Mouse (Mus musculus) kidney, embryonic 14.5 days (tissue): ENCODE results near the gene Ddb1. TPM values are rescaled to one million over a fixed set of nuclear protein-coding genes. Genes with fewer than 3 reads are reported as not detected.

ENCODE experiments used
- ATAC-seq: fragments of 200-750 bp; cut with Nextera tagmentation; 2 replicates; pipeline ENCODE4 v1.8.0; 2017; ENCODE audit warnings: moderate number of reproducible peaks, mild to moderate bottlenecking, moderate TSS enrichment, moderate library complexity; ENCODE audit not compliant: low FRiP score, low TSS enrichment
- H3K27ac ChIP-seq: fragments of 300-500 bp; sonication (generic); 2 replicates; pipeline ENCODE4 v1.5.1; 2014; ENCODE audit warnings: low read depth, mild to moderate bottlenecking, low read length, moderate library complexity, mixed read lengths
- H3K27me3 ChIP-seq: fragments of 300-500 bp; sonication (generic); 2 replicates; pipeline ENCODE4 v1.6.1; 2014; ENCODE audit warnings: mild to moderate bottlenecking, low read length; ENCODE audit not compliant: control insufficient read depth, insufficient read depth
- H3K36me3 ChIP-seq: fragments of 300-500 bp; sonication (generic); 2 replicates; pipeline ENCODE4 v1.6.1; 2014; ENCODE audit warnings: low read length, mixed read lengths; ENCODE audit not compliant: control insufficient read depth, insufficient read depth
- H3K4me1 ChIP-seq: fragments of 300-500 bp; sonication (generic); 2 replicates; pipeline ENCODE4 v1.6.1; 2014; ENCODE audit warnings: low read length, mixed read lengths; ENCODE audit not compliant: control insufficient read depth, insufficient read depth
- H3K4me2 ChIP-seq: fragments of 300-500 bp; sonication (generic); replicated peaks from 2 replicates; pipeline ENCODE4 v1.6.1; 2014; ENCODE audit warnings: low read depth, mild to moderate bottlenecking, low read length
- H3K4me3 ChIP-seq: fragments of 300-500 bp; sonication (generic); 2 replicates; pipeline ENCODE4 v1.5.1; 2014; ENCODE audit warnings: mild to moderate bottlenecking, low read length
- H3K9ac ChIP-seq: fragments of 300-500 bp; sonication (generic); 2 replicates; pipeline ENCODE4 v1.6.1; 2014; ENCODE audit warnings: low read depth, mild to moderate bottlenecking, low read length, moderate library complexity
- H3K9me3 ChIP-seq: fragments of 300-500 bp; sonication (generic); 2 replicates; pipeline ENCODE4 v1.6.1; 2016; ENCODE audit warnings: low read length; ENCODE audit not compliant: control insufficient read depth
- WGBS: fragments of 180-500 bp; shearing (Covaris S2); extraction: QIAGEN DNeasy Blood & Tissue Kit; methylation state at CpG from one replicate; pipeline ENCODE4 v1.1.7; 2014; 5-methylcytosine and 5-hydroxymethylcytosine counted together
- polyA plus RNA-seq: library from polyadenylated mRNA; unstranded; fragments of >200 nt; fragmentation: Nextera tagmentation; extraction: Ambion mirVana; gene quantifications from 2 replicates; pipeline ENCODE4 v1.2.1, GENCODE M21; 2014

Gene Ddb1
- polyA plus RNA-seq, 1 experiment from 2014 or later: 353 TPM

- no peak for ATAC-seq
- Histone ChIP-seq H3K27ac (no peak overlapping the region), H3K4me1 (no peaks in the 10 kb centered on the region), H3K36me3 (peaks cover 2% of the 10 kb centered on the region), H3K4me2 (no peak overlapping the region), H3K9me3 (no peaks in the 10 kb centered on the region), H3K27me3 (no peaks in the 10 kb centered on the region), H3K4me3 (no peak overlapping the region), H3K9ac (no peak overlapping the region)
- WGBS: 86% methylated on average over 8 of the region's 8 CpGs
Measured at GRCm38 (mm10) chr19:10587231-10587630, 17.9 kb upstream of the Ddb1 start.

- Histone ChIP-seq H3K9ac (no peak overlapping the region), H3K27ac (no peak overlapping the region), H3K4me1 (no peaks in the 10 kb centered on the region), H3K9me3 (no peaks in the 10 kb centered on the region), H3K4me2 (no peak overlapping the region), H3K27me3 (no peaks in the 10 kb centered on the region), H3K36me3 (peaks cover 9% of the 10 kb centered on the region), H3K4me3 (no peak overlapping the region)
- no peak for ATAC-seq
- WGBS: 73% methylated on average over 5 of the region's 5 CpGs
Measured at GRCm38 (mm10) chr19:10589127-10589857, 15.8 kb upstream of the Ddb1 start.

GRCm38 (mm10) chr19:10590301-10590700 is 14.8 kb upstream of the Ddb1 start:
- peaks cover 19% of the 10 kb centered on the region for H3K36me3 ChIP-seq
- no peaks in the 10 kb centered on the region for H3K27me3 ChIP-seq
- no peak overlapping the region for H3K27ac ChIP-seq
- H3K9ac ChIP-seq: no peak overlapping the region
- no peaks in the 10 kb centered on the region for H3K9me3 ChIP-seq
- H3K4me2 ChIP-seq: no peak overlapping the region
- ATAC-seq: no peak
- no peaks in the 10 kb centered on the region for H3K4me1 ChIP-seq
- 71% methylated on average over 3 of the region's 3 CpGs for WGBS
- H3K4me3 ChIP-seq: no peak overlapping the region

GRCm38 (mm10) chr19:10591659-10592377 is 13.3 kb upstream of the Ddb1 start:
- Histone ChIP-seq H3K4me1 (no peaks in the 10 kb centered on the region), H3K4me2 (no peak overlapping the region), H3K36me3 (peaks cover 20% of the 10 kb centered on the region), H3K9me3 (no peaks in the 10 kb centered on the region), H3K27ac (no peak overlapping the region), H3K9ac (no peak overlapping the region), H3K27me3 (no peaks in the 10 kb centered on the region), H3K4me3 (no peak overlapping the region)
- 92% methylated on average over 6 of the region's 6 CpGs for WGBS
- ATAC-seq: no peak

- Histone ChIP-seq H3K4me1 (0 out of 2 replicates have a peak, but pooled peaks cover 6% of the 10 kb centered on the region), H3K27me3 (no peaks in the 10 kb centered on the region), H3K9ac (no peak overlapping the region), H3K36me3 (peaks cover 20% of the 10 kb centered on the region; the same call in 1 of the 2 replicates), H3K4me2 (no peak overlapping the region), H3K27ac (no peak overlapping the region), H3K4me3 (no peak overlapping the region), H3K9me3 (no peaks in the 10 kb centered on the region)
- no peak for ATAC-seq
- 39% methylated on average over 3 of the region's 3 CpGs for WGBS
Measured at GRCm38 (mm10) chr19:10598188-10598587, 6.9 kb upstream of the Ddb1 start.

DNA sequence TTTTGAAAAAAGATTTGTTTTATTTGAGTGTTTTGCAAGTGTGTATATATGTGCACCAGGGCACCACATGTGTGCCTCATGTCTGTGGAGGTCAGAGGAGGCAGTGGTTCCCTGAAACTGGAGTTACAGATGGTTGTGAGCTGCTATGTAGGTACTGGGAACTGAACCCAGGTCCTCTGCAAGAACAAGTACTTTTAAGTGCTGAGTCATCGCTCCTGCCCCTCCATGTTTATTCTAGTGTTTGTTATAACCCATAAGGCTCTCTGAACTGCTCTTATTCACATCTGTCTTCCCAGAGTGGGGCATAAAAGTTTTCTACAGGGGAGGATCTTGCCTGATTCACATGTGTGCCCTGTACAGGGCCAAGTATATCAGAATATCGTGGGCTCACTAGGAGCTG is 5.5 kb upstream of the Ddb1 start:
- ATAC-seq: no peak
- no peak overlapping the region for H3K27ac ChIP-seq
- 91% methylated on average over 2 of the region's 2 CpGs for WGBS
- no peak overlapping the region for H3K4me2 ChIP-seq
- no peak overlapping the region for H3K9ac ChIP-seq
- peaks cover 16% of the 10 kb centered on the region; the same call in 1 of the 2 replicates for H3K4me1 ChIP-seq
- H3K36me3 ChIP-seq: peaks cover 13% of the 10 kb centered on the region; the same call in 1 of the 2 replicates
- no peaks in the 10 kb centered on the region for H3K27me3 ChIP-seq
- H3K9me3 ChIP-seq: no peaks in the 10 kb centered on the region
- no peak overlapping the region for H3K4me3 ChIP-seq

GRCm38 (mm10) chr19:10602247-10602769 is 2.8 kb upstream of the Ddb1 start:
- Histone ChIP-seq H3K4me3 (peak overlapping the region; percentile 31), H3K36me3 (peaks cover 6% of the 10 kb centered on the region), H3K4me1 (peaks cover 22% of the 10 kb centered on the region; the same call in 1 of the 2 replicates), H3K27ac (peak overlapping the region; percentile 92), H3K4me2 (peak overlapping the region; percentile 44), H3K27me3 (no peaks in the 10 kb centered on the region), H3K9ac (peak overlapping the region; percentile 63), H3K9me3 (no peaks in the 10 kb centered on the region)
- ATAC-seq: peak; percentile 20; the same call in 1 of the 2 replicates
- WGBS: 7% methylated on average over 6 of the region's 6 CpGs

DNA sequence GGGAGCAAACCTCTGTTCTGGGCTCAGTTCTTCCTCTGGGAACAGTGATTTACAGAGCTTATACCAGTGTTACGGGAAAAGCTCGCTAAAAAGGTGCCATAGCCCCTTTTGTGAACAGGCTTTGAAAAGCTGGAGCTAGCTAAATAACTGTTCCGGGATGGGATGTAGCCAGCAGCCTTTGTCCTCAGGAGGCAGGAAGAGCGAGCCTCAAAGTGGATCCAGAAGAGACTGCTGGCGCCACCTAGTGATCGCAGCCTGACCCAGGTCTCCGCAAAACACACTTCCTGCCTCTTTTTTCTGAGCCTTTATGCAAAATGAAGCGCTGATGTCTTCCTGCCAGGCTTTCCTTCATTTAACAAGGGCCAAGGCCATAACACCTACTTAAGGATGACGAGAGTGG is 2.3 kb upstream of the Ddb1 start:
- Histone ChIP-seq H3K27me3 (no peaks in the 10 kb centered on the region), H3K36me3 (peaks cover 11% of the 10 kb centered on the region), H3K9ac (peak overlapping the region; percentile 63), H3K9me3 (no peaks in the 10 kb centered on the region), H3K4me1 (peaks cover 26% of the 10 kb centered on the region; the same call in 1 of the 2 replicates), H3K4me3 (peak overlapping the region; percentile 31), H3K4me2 (peak overlapping the region; percentile 44), H3K27ac (peak overlapping the region; percentile 92)
- 3% methylated on average over 9 of the region's 9 CpGs for WGBS
- ATAC-seq: peak; percentile 55
